Mouse (Mus musculus): ENCODE results near the gene Tmem132b.
"Not testable (repeated sequence)": the region's sequence is repeated elsewhere in the genome, so short reads cannot be mapped to it uniquely, and the experiment has no call there.

The Tmem132b gene

DNA sequence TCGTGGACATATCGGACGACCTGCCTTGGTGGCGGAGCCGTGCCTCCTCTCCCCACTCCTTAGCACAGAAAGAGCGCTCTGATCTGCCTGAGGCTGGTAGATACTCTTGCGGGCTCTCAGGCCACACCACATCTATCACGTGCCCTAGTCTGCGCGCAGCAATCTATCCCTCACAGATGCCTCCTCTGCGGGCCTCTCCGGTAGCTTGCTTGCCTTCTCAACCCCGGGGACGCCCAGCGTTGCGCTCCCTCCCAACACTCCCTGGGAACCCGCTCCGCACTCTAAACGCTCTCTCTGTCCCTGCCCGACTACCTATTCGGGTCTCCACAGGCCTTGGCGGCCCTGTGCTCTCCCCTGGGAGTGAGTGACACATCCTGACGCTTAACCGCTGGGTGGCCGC is at the start of gene Tmem132b:
TSS of gene Tmem132b (plus strand) at position 141 of the 400 bp plus-strand sequence.
- DNase-seq (ENCODE audit: extremely low spot score, low read depth, low spot score) = no peak

DNA sequence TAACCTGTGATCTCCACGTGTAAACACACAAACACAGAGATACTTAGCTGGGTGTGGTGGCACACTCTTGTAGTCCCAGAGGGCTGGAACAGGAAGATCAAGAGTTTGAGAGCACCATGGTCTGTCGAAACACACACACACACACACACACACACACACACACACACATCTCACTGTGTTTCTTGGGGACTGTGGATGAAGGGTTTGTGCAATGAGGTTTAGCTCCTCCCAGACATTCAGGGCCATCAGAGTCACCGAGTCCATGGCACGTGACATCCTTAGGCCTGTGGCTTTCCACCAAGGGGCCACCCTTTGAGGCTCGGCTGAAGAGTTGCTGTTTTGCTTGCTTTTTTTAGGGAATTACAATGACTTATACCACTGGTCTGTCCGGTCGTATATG is 49.1 kb upstream of the Tmem132b start:
- no peak for DNase-seq (ENCODE audit: extremely low spot score, low read depth, low spot score)

DNA sequence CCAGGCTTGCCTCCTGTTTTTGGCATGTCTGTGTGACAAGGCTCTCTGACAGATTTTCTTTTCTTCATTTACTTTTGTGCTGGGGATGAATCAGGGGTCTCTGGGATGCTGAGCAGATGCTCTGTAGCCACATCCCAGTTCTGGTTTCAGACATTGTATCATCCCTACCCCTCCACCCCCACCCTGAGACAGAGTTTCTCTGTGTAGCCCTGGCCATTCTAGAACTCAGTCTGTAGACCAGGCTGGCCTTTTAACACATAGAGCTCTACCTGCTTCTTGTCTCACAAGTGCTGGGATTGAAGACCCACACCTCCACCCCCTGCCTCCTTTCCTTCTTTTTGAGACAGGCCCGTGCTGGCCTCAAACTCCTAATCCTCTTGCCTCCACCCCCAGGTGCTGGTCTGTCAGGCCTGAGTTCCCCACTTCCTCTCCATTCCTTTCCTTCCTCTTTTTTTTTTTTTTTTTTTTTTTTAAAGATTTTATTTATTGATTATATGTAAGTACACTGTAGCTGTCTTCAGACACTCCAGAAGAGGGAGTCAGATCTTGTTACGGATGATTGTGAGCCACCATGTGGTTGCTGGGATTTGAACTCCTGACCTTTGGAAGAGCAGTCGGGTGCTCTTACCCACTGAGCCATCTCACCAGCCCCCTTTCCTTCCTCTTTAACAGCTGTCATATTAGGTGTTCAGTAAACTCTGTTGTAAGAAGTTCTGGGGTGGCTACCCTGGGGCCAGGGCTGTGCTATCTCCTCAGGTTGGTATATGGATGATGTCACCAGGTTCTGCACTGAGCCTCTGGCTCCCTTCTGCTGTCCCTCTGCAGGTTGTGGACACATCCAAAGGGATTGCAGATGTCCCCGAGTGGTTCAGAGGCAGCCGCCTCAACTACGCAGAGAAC is 47.6 kb upstream of the Tmem132b start:
- no peak for DNase-seq (ENCODE audit: extremely low spot score, low read depth, low spot score)

DNA sequence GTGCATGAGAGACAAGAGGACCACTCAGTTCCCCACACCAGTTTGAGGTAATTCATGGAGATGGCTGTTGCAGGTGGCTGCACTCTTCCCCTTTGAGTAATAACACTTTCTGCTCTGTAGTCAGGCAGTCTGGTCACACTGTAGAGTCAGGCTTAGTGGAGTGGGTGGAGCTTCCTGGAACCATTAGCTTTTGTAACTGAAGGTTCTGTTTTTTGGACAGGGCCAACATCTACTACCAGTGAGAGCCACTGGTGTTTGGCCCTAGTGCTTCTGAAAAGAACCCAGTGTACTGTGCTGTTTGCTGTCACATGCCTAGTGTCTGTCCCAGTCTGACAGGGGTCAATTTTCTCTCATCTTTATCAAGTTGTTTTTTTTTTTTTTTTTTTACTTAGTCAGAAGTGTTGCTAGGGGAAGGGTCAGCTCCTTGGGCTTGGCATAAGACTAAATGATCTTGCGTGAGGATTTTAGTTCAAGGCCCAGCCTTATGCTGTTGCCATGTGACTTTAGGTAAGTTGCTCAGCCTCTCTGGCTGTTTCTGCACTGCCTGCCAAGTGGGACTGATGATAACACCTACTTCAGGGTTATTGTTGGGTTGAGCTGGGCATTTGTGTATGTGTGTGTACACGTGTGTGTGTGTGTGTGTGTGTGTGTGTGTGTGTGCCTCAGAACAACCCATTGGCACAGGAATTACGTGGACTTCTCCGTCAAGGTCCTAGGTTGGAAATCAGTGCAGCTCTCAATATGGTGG is 46.4 kb upstream of the Tmem132b start:
- no peak for DNase-seq (ENCODE audit: extremely low spot score, low read depth, low spot score)

DNA sequence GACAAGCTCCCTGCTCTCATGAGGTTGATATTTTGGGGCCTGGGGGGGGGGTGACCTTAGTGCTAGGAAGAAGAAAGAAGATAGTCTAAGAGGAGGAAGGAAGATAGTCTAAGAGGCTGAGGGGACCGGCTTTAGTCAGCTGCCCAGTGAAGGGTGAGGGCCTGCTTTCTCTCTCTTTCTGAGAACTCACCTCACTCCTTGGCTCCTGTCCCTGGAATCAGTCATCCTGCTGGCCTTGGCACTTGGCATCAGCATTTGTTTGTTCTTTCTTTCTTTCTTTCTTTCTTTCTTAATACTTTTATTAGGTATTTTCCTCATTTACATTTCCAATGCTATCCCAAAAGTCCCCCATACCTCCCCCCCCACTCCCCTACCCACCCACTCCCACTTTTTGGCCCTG is 45.5 kb upstream of the Tmem132b start:
- DNase-seq (ENCODE audit: extremely low spot score, low read depth, low spot score) = no peak

DNA sequence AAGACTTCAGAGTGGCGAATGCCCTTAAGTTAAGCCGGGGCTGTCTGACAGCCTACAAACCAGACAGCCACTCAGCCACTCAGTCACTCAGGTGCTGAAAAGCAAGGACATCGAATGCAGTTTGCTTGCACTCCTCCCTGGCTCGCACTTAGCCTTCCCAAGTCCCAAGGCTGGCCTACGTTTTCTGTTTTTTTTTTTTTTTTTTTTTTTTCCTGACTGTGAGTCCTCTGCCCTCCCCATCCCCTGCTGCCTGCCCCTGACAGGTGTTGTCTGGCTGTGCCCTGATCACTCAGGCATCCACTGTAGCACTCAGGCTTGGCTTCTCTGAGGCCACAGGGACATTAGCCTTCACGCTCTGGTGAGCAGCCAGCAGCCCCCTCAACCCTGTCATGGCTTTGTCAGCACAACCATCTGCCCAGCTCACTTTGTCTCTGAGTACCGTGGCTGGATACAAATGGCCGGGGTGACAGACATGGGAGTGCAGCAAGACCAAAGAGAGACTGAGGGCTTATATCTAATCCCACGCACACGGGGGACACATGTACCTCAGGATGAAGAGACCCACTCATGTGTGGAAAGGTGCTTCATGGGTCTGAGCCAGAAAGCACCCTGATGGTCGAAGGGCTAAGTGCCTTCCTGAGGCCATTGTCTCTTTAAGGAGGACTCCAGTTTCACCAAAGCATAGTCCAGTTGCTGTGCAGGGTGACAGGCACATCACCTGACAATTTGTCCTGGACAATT is 44.0 kb upstream of the Tmem132b start:
- DNase-seq (ENCODE audit: extremely low spot score, low read depth, low spot score) = no peak

DNA sequence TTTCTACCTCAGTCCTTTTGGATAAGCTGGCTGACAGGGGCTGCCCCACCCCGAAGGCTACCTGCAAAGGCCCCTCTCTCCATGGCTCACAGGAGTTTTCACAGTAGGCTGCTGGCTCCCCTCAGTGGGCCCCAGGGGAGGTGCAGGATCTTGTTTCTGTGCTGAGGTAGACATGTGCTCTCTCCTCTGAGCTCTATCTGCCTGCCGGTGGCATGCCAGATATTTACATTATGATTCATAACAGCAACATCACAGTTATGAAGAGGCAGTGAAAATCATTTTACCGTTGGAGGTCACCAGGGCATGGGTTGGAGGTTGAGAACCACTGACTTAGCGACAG is 43.5 kb upstream of the Tmem132b start:
- DNase-seq (ENCODE audit: extremely low spot score, low read depth, low spot score) = no peak

DNA sequence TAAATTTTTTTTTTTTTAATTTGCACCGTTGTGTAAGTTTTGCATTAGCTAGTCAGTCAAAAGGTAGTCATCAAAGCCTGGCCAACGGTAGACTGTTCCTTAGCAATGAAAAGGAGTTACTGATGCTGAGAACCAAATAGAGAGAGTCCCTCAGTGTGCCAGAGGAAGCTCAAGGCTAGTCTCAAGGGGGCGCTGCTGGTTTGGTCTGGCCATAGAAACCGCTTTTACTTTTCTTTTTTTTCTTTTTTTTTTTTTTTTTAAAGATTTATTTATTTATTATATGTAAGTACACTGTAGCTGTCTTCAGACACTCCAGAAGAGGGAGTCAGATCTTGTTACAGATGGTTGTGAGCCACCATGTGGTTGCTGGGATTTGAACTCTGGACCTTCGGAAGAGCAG is 42.6 kb upstream of the Tmem132b start:
- not testable (repeated sequence) for DNase-seq (ENCODE audit: extremely low spot score, low read depth, low spot score)

DNA sequence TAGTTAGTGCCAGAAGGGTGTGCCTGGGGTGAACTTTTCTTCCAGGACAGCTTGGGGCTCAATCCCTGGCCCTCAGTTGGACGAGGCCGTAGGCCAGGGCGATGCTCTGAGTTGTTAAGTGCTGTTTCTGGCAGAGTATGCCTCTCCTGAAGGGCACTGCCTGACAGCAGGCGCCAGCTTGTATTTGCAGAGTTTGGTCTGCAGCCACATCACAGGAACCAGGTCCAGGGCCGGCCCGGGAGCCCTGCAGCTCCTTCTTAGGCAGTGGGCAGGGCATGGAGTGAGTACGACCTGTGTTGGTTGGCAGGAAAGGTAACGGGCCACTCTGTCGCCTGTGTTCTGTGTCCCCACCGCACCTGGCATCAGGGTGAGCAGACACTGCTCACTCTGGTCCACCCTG is 40.5 kb upstream of the Tmem132b start:
- no peak for DNase-seq (ENCODE audit: extremely low spot score, low read depth, low spot score)

DNA sequence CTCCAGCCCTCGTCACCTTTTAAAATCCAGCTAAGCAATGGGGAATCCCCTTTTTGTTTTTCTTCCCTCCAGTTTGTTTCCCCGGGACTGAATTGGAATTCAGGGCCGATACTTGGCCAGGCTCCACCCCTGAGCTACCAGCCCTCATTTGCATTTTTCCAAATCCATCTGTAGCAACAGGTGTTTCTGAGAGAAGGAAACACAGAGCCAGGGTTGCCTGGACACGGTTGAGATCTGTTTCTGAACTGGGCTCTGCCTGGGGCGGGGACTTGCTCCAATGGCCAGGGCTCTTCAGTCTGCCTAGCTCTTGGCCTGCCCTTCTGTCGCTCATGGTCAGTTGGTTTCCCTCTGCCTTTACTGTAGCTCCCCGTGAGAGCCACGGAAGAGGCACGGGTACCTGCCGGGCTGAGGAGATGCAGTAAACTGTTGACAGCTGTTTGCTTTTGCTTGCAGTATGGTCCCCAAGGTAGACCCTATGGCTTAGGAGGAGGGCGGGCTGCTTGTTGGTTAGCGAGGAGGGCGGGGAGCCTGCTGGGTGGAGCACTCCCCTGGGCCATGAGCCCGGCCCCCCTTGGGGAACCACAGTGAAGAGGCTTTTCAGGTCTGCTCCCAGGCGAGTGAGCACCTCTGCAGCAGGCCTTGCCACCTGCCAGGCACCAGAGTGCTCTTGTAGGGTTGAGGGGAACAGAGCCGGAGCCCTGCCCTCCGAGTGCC is 39.0 kb upstream of the Tmem132b start:
- no peak for DNase-seq (ENCODE audit: extremely low spot score, low read depth, low spot score)

DNA sequence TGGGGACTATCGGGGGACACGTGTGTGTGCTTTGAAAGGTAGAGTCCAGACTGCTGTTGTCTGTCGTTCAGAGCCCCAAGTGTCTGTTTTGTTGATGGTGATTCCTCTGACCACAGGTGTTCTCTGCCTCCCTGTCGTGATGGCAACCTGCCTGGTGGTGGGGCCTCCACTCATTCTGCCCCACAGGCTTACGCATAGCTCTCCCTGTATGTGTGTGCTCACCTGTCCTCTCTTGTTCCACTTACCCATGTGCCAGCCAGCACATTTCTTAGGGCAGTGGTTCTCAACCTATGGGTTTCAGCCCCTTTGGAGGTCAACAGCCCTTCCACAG is 38.5 kb upstream of the Tmem132b start:
- DNase-seq (ENCODE audit: extremely low spot score, low read depth, low spot score) = no peak

DNA sequence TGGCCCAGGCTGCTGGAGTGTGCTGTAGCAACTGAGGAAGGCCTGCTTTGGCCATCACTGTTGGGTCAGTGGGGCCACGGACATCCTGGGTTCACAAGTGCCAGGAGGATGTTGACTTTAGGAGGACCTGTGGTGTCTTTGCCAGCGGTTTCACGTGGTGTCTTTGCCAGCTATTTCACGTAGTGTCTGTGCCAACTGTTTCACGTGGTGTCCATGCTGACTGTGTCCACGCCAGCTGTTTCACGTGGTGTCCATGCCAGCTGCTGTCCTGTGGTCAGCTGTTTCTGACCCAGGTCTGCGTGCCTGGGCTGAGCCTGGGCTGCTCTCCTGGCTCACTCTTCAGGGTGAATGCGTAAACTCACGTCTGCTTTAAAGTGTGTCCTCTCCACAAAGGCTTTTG is 35.9 kb upstream of the Tmem132b start:
- no peak for DNase-seq (ENCODE audit: extremely low spot score, low read depth, low spot score)

DNA sequence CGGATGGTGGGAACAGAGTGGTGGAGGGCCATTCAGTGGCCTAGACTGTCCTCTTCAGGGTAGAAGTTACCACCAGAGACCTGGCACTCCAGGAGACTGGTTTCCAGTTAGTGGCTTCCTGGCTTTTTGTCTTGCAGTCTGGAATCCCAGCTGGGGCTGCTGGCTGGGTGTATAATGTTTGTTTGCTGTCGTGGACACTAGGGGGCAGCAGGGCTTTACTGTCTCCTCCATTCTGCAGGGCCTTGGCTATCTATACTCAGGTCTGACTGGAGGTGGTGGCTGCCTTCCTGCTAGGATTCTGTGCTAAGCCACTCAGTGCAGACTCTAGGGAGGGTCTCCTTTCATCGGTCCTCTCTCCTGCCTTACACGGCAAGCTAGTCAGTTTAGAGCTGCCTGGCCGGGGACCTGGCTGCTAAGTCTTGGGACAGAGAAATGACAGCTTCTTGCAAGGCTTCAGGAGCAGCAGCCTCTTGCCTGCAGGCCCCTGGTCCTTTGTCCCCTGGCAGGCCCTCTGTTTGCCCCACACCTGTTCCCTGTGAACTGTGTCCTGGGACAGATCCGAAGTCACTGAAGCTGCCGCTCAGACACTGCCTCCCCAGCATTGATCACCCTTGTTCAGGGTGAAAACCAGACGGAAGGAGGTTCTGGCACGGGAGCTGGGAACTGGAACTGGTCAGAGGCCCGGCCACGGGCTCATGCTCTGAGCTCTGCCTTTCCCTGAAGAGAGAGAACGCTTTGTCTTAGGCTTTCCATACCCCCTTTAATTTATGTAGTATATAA is 33.6 kb upstream of the Tmem132b start:
- no peak for DNase-seq (ENCODE audit: extremely low spot score, low read depth, low spot score)

DNA sequence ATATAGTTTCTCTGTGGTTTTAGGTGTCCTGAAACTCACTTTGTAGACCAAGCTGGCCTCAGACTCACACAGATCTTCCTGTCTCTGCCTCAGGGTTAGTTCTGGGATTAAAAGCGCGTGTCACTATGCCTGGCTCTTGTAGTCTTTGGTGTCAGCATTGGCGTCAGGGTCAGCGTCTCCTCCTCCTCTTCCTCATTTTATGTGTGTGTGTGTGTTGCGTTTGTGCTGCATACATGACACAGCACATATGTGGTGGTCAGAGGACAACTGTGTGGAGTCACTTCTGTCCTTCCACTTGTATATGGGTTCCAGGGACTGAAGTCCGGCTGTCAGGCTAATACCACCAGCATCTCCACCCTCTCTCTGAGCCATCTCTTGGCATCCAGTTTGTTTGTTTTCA is 30.1 kb upstream of the Tmem132b start:
- no peak for DNase-seq (ENCODE audit: extremely low spot score, low read depth, low spot score)

DNA sequence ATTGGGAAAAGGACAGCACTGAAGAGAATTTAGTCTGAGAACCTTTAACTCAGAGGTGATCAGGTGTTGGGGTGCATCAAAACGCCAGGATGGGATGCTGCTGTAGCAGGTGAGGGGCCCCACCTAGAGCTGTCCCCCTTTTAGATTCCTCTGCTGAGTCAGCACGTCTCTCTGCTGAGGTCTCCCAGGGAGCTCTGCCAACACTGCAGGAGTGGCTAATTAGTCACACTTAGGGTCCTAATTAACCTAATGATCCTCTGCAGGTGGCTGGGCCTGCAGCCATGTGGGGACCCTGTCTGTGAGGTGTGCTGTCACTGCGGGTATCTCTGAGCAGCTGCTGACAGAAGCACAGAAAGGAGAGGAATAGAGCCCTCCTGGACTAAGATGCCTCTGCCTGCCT is 29.4 kb upstream of the Tmem132b start:
- no peak for DNase-seq (ENCODE audit: extremely low spot score, low read depth, low spot score)

DNA sequence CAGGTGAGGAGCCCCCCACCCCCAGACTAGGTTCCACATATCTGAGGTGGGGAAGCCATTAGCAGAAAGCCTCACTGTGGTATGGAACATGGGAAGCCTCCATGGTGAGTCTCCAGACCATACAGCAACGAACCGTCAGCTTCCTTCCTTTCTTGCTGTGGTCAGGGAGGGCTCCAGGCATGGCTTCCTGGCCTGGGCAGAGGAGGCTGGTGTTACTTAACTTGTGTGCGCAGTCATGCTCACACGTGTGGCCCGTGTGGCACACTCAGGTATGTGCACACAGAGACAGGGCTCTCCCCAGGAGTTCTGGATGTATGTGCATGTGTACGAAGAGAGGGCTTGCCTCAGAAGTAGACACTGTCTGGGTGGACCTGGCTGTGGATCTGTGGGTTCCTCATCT is 27.9 kb upstream of the Tmem132b start:
- no peak for DNase-seq (ENCODE audit: extremely low spot score, low read depth, low spot score)

DNA sequence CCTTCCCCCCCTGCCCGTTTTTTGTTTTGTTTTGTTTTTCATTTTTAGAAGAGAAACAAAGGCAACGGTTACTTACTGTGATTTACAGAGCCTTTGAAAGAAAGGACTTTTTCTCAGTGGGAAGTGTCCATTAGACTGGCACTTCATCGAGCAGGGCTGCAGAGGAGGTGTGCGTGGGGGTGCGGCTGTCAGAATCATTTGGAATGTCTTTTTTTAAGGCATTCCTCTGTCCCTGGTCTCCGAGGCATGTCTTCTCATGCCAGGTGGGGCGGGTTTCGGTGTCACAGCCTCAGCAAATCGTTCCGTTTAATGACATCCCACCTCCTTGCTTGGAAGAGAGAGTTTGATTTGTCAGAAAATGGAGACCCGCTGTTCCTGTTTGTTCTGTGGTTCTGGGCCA is 26.9 kb upstream of the Tmem132b start:
- no peak for DNase-seq (ENCODE audit: extremely low spot score, low read depth, low spot score)

DNA sequence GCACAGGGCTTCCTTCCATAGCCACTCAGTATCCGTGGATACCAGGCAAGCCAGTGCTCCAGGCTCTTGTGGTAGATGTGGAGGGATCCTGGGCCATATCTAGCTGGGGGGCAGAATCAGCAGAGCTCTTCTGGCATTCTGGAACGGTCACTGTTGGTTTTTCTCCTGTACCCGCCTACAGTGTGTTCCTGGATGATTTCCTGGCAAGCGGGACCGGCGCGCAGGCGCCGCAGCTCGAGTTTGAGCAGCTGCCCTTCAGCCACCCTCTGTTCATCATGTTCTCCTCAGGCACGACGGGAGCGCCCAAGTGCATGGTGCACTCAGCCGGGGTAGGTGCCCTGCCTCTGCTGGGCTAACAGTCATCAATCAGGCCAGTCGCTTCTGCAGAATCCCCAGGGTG is 25.6 kb upstream of the Tmem132b start:
- no peak for DNase-seq (ENCODE audit: extremely low spot score, low read depth, low spot score)

DNA sequence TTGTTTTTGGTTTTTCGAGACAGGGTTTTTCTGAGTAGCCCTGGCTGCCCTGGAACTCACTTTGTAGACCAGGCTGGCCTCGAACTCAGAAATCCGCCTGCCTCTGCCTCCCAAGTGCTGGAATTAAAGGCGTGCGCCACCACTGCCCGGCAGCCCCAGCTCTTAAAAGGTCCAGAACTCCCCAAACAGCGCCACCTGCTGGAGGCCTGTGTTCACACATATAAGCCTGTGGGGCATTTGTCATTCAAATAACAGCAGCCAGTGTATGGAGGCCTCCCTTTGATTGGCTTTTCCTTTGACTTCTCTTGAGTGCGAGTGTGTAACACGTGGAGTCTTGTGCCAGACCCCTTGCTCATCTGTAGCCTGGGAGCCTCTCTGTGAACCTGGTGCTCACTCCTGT is 24.0 kb upstream of the Tmem132b start:
- DNase-seq (ENCODE audit: extremely low spot score, low read depth, low spot score) = no peak

DNA sequence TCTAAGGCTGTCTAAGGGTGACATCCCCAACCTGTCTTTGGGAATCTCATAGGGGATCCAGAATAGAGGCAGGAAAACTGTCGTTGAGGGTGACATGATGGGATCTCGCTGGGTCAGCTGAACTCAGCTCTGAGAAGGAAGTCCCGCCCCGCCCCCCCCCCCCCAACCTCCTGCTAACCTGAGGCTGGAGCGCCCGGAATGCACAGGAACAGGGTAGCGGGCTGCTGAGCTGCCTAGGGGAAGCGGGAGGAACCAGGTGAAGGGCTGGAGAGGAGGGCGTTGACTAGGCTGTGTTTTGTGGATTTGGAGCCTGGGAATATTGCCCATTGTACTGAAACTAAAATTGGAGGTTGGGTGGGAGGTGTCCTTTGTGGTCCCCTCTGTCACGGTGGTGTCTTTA is 23.6 kb upstream of the Tmem132b start:
- DNase-seq (ENCODE audit: extremely low spot score, low read depth, low spot score) = no peak

DNA sequence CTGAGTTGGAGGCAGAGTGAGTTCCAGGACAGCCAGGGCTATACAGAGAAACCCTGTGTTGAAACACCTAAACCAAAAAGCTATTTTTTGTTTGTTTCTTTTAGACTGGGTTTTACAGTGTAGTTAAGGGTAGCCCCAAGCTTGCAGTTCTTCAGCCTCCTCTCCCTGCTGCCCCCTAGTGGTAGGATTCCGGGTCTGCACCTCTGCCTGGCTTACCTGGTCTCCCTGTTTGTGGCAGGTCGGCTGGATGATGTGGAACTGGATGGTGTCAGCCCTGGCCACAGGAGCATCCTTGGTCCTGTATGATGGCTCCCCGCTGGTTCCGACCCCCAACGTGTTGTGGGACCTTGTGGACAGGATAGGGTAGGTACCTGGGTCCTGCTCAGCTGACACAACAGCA is 22.0 kb upstream of the Tmem132b start:
- DNase-seq (ENCODE audit: extremely low spot score, low read depth, low spot score) = no peak
